Mouse (Mus musculus) C2C12 (cell line): ENCODE data around the gene Sufu.

Source experiments
- CEBPB ChIP-seq: IDR thresholded peaks from one replicate; pipeline ENCODE4 v1.6.1; 2011; ENCODE audit warnings: low read depth, mild to moderate bottlenecking, control low read depth, moderate library complexity
- CTCF ChIP-seq: IDR thresholded peaks from one replicate; pipeline ENCODE4 v1.5.1; 2011; ENCODE audit not compliant: control insufficient read depth, insufficient read depth, insufficient read length
- FOSL1 ChIP-seq: IDR thresholded peaks from one replicate; pipeline ENCODE4 v1.8.0; 2011; ENCODE audit warnings: mild to moderate bottlenecking, low read length; ENCODE audit not compliant: poor library complexity, insufficient read depth, severe bottlenecking
- MAX ChIP-seq: IDR thresholded peaks from one replicate; pipeline ENCODE4 v1.6.1; 2011; ENCODE audit warnings: mild to moderate bottlenecking, control low read depth
- MYOG ChIP-seq: IDR thresholded peaks from one replicate; pipeline ENCODE4 v1.6.1; 2011; ENCODE audit not compliant: control insufficient read depth, insufficient read length; ENCODE audit errors: extremely low read depth
- USF1 ChIP-seq: IDR thresholded peaks from one replicate; pipeline ENCODE4 v1.6.1; 2011; ENCODE audit warnings: low read depth, mild to moderate bottlenecking, control low read depth, moderate library complexity

GRCm38 (mm10) chr19:46525691-46526631 lies 129.3 kb downstream of the Sufu start:
- TF ChIP-seq CTCF (no peak), MYOG (no peak), CEBPB (no peak), USF1 (no peak), MAX (no peak), FOSL1 (no peak)
